In genomic region chr6:114336128-114336943, GRCm38 (mm10) we compare ENCODE assay signal across 18 mouse cellular contexts. TPM values are rescaled to one million over a fixed set of nuclear protein-coding genes. Genes with fewer than 3 reads are reported as not detected.
DNase-seq lines count a peak whose midpoint lies in the region; ATAC-seq and TF ChIP-seq lines count a peak whose summit lies in the region.
"Had no signal": no experiment of that assay in that cellular context is flagged by ENCODE, and none has a peak within 500 bp of the region (broad histone marks: within the 10 kb centered on the region; RNA-seq: fewer than 3 reads in every experiment).

No protein-coding gene starts in this region.

- WGBS in kidney, embryonic 16.5 days, result 16% methylated on average over 11 of the region's 11 CpGs
- WGBS in kidney, adult 2 months, result 20% methylated on average over 11 of the region's 11 CpGs
- WGBS in hindbrain, embryonic 12.5 days, result 59% methylated on average over 11 of the region's 11 CpGs
- 15% methylated on average over 11 of the region's 11 CpGs for WGBS in limb, embryonic 13.5 days

- no peaks in the 10 kb centered on the region for H3K9me3 ChIP-seq in kidney, embryonic 16.5 days (ENCODE audit: low read length)
- no peaks in the 10 kb centered on the region for H3K9me3 ChIP-seq in hindbrain, embryonic 12.5 days (replicated peaks)
- no peaks in the 10 kb centered on the region for H3K9me3 ChIP-seq in limb, embryonic 13.5 days
- H3K9me3 ChIP-seq: liver, embryonic 15.5 days had no signal

- no peak overlapping the region for H3K4me2 ChIP-seq in kidney, embryonic 16.5 days (replicated peaks; ENCODE audit: low read depth, low read length)
- no peak overlapping the region for H3K4me2 ChIP-seq in hindbrain, embryonic 12.5 days (replicated peaks)
- H3K4me2 ChIP-seq in limb, embryonic 13.5 days (replicated peaks), result peak overlapping the region; percentile 15; the same call in 1 of the 2 replicates
- H3K4me2 ChIP-seq: heart, embryonic 11.5 days; liver, embryonic 15.5 days had no signal

- H3K4me3 ChIP-seq in kidney, embryonic 16.5 days (ENCODE audit: low read length), result no peak overlapping the region
- H3K4me3 ChIP-seq in kidney, adult 2 months (ENCODE audit: insufficient read depth, low read depth, low read length), result no peak overlapping the region
- no peak overlapping the region for H3K4me3 ChIP-seq in hindbrain, embryonic 12.5 days
- H3K4me3 ChIP-seq in limb, embryonic 13.5 days, result no peak overlapping the region
- H3K4me3 ChIP-seq: liver, embryonic 15.5 days had no signal

- no peak overlapping the region for H3K9ac ChIP-seq in kidney, embryonic 16.5 days (replicated peaks; ENCODE audit: low read length)
- no peak overlapping the region for H3K9ac ChIP-seq in hindbrain, embryonic 12.5 days
- H3K9ac ChIP-seq in limb, embryonic 13.5 days, result no peak overlapping the region
- H3K9ac ChIP-seq: liver, embryonic 15.5 days had no signal

- TF ChIP-seq CTCF in kidney, adult 2 months (conservative IDR thresholded peaks at IDR 0.05; ENCODE audit: insufficient read depth, insufficient read length, low read depth, low read length), result no peak

- DNase-seq in cerebellum, postnatal 10 days, result peak; percentile 45 to 56
- DNase-seq in cerebellum, adult 11-12 months, result no peak
- no peak for DNase-seq in kidney, adult 2 months
- DNase-seq in thymus, postnatal 10 days (ENCODE audit: low spot score in 2 of 2), result no peak
- no peak for DNase-seq in thymus, postnatal 4 days
- DNase-seq: cerebellum, adult 11 months; gastrocnemius, postnatal 10 days; heart, postnatal 36 days; kidney, adult 9 months; lung, postnatal 36 days; thymus, postnatal 25 days had no signal

- peaks cover 13% of the 10 kb centered on the region; the same call in 1 of the 2 replicates for H3K4me1 ChIP-seq in kidney, embryonic 16.5 days (ENCODE audit: insufficient read depth, low read length)
- no peaks in the 10 kb centered on the region for H3K4me1 ChIP-seq in kidney, adult 2 months (ENCODE audit: control insufficient read depth, insufficient read depth, low read length)
- H3K4me1 ChIP-seq in hindbrain, embryonic 12.5 days, result peaks cover 25% of the 10 kb centered on the region
- peaks cover 18% of the 10 kb centered on the region for H3K4me1 ChIP-seq in limb, embryonic 13.5 days
- H3K4me1 ChIP-seq: liver, embryonic 15.5 days had no signal

- no peaks in the 10 kb centered on the region for H3K36me3 ChIP-seq in kidney, embryonic 16.5 days (ENCODE audit: insufficient read depth, low read length)
- no peaks in the 10 kb centered on the region for H3K36me3 ChIP-seq in kidney, adult 2 months (ENCODE audit: control insufficient read depth, insufficient read depth, low read length)
- H3K36me3 ChIP-seq in hindbrain, embryonic 12.5 days, result no peaks in the 10 kb centered on the region
- H3K36me3 ChIP-seq in limb, embryonic 13.5 days, result no peaks in the 10 kb centered on the region
- H3K36me3 ChIP-seq: liver, embryonic 15.5 days had no signal

- TF ChIP-seq POLR2A in kidney, adult 2 months (IDR thresholded peaks at IDR 0.05; ENCODE audit: low read depth, low read length), result no peak

- ATAC-seq in kidney, embryonic 16.5 days (ENCODE audit: low FRiP score, low TSS enrichment), result peak; percentile 66; the same call in 1 of the 2 replicates
- peak; percentile 51; the same call in 1 of the 2 replicates for ATAC-seq in hindbrain, embryonic 12.5 days (ENCODE audit: low FRiP score)
- no peak; the same call in 1 of the 2 replicates for ATAC-seq in limb, embryonic 13.5 days (ENCODE audit: low FRiP score, low read depth)
- ATAC-seq: Patski had no signal

- H3K27me3 ChIP-seq in kidney, embryonic 16.5 days (ENCODE audit: insufficient read depth, low read length), result 0 out of 2 replicates have a peak, but pooled peaks cover 2% of the 10 kb centered on the region
- no peaks in the 10 kb centered on the region for H3K27me3 ChIP-seq in kidney, adult 2 months (replicated peaks; ENCODE audit: control insufficient read depth, insufficient read depth, low read length)
- H3K27me3 ChIP-seq in hindbrain, embryonic 12.5 days, result peaks cover 7% of the 10 kb centered on the region; the same call in 1 of the 2 replicates
- H3K27me3 ChIP-seq in limb, embryonic 13.5 days, result peaks cover 35% of the 10 kb centered on the region
- H3K27me3 ChIP-seq: liver, embryonic 15.5 days had no signal

- H3K27ac ChIP-seq in kidney, embryonic 16.5 days (ENCODE audit: low read length), result no peak overlapping the region
- H3K27ac ChIP-seq in kidney, adult 2 months (ENCODE audit: insufficient read depth, low read depth, low read length), result no peak overlapping the region
- H3K27ac ChIP-seq in hindbrain, embryonic 12.5 days, result peak overlapping the region; percentile 40; the same call in 1 of the 2 replicates
- H3K27ac ChIP-seq in limb, embryonic 13.5 days, result no peak overlapping the region
- H3K27ac ChIP-seq: liver, embryonic 15.5 days had no signal

RNA-seq across cellular contexts. Expression of gene Slc6a1, which starts 53.9 kb away (rescaled TPM):
- 0.16 and 0.17 TPM in 2 replicates for polyA plus RNA-seq in kidney, embryonic 16.5 days (2015; fragmentation: Nextera tagmentation; extraction: Ambion mirVana)
- 0.03 and 0.19 TPM in 2 replicates for polyA plus RNA-seq in kidney, adult 2 months (2012; rRNA removed)
- 47.1 and 47.6 TPM in 2 replicates for polyA plus RNA-seq in hindbrain, embryonic 12.5 days (2016; fragmentation: Nextera tagmentation; extraction: Ambion mirVana)
- polyA plus RNA-seq in limb, embryonic 13.5 days (2015; fragmentation: Nextera tagmentation; extraction: Ambion mirVana), result 0.23 and 0.51 TPM in 2 replicates
- polyA plus RNA-seq: Patski; stomach, embryonic 16.5 days had no signal

Comparison
In these comparisons a context has a peak if more than half of its experiments do, and no peak if none do; other contexts are left out.
1. DNase-seq: peak in cerebellum, postnatal 10 days (2 of 2); none in cerebellum, adult 11-12 months (single experiment), kidney, adult 2 months (single experiment), thymus, postnatal 10 days (0 of 2) and thymus, postnatal 4 days (single experiment).
2. RNA of gene Slc6a1, which starts 53.9 kb away (polyA plus RNA-seq): 47.1 to 47.6 TPM in hindbrain, embryonic 12.5 days; 0.23 to 0.51 TPM in limb, embryonic 13.5 days, 0.03 to 0.19 TPM in kidney, adult 2 months and 0.16 to 0.17 TPM in kidney, embryonic 16.5 days; every median in the first group is over 10 times any median in the second.